In genomic region chr2:118779065-118779464, GRCm38 (mm10) we compare ENCODE assay signal across 1 mouse cellular context.
TF ChIP-seq lines count a peak whose summit lies in the region.

No protein-coding gene starts in this region.

TF ChIP-seq in MEL, 35 proteins besides CTCF, POLR2A, EP300 and RAD21:
- TF ChIP-seq POLR2AphosphoS5 (IDR thresholded peaks at IDR 0.05; ENCODE audit: borderline replicate concordance, low read depth, low read length) (no peak), ELF1 (IDR thresholded peaks at IDR 0.05; ENCODE audit: low read depth, low read length) (no peak), GABPA (IDR thresholded peaks at IDR 0.05; ENCODE audit: low read depth, low read length) (no peak), TAL1 (IDR thresholded peaks at IDR 0.05; ENCODE audit: low read length) (no peak), ZC3H11A (IDR thresholded peaks at IDR 0.05; ENCODE audit: low read depth, low read length) (no peak), NELFE (IDR thresholded peaks at IDR 0.05; ENCODE audit: low read depth, low read length) (no peak), HCFC1 (IDR thresholded peaks at IDR 0.05; ENCODE audit: low read depth, low read length) (no peak), ZNF384 (IDR thresholded peaks at IDR 0.05; ENCODE audit: low read depth, low read length) (no peak), MAFK (IDR thresholded peaks at IDR 0.05; ENCODE audit: borderline replicate concordance, low read depth, low read length) (no peak)
